Mouse (Mus musculus) G1E (cell line): ENCODE results near the gene Schip1. TPM values are rescaled to one million over a fixed set of nuclear protein-coding genes. Genes with fewer than 3 reads are reported as not detected.

ENCODE experiments used
- ATAC-seq: 2 replicates; pipeline ENCODE4 v1.8.0; 2016; ENCODE audit warnings: mild to moderate bottlenecking; ENCODE audit not compliant: insufficient number of reproducible peaks, poor library complexity, low FRiP score, severe bottlenecking; ENCODE audit errors: extremely low read depth
- DNase-seq: peaks from one replicate; pipeline ENCODE4 v3.0.0; 2012; ENCODE audit warnings: low spot score
- H3K27me3 ChIP-seq: 2 replicates; pipeline ENCODE4 v1.6.1; 2012; ENCODE audit warnings: mild to moderate bottlenecking, low read length, inconsistent platforms; ENCODE audit not compliant: insufficient read depth
- H3K36me3 ChIP-seq: replicated peaks from 2 replicates; pipeline ENCODE3; 2012; ENCODE audit warnings: mild to moderate bottlenecking, inconsistent platforms
- H3K4me1 ChIP-seq: 2 replicates; pipeline ENCODE4 v1.6.1; 2012; ENCODE audit warnings: low read depth, low read length, inconsistent platforms, mixed read lengths; ENCODE audit not compliant: insufficient read depth
- H3K4me3 ChIP-seq: 2 replicates; pipeline ENCODE4 v1.5.1; 2012; ENCODE audit warnings: low read depth, mild to moderate bottlenecking, inconsistent platforms, low read length, moderate library complexity, mixed read lengths
- H3K9me3 ChIP-seq: replicated peaks from 2 replicates; pipeline ENCODE4 v1.6.1; 2012; ENCODE audit warnings: inconsistent platforms
- CTCF ChIP-seq: IDR thresholded peaks from 2 replicates; pipeline ENCODE4 v1.5.1; 2012; ENCODE audit warnings: low read depth, low read length, inconsistent platforms, mixed read lengths
- GATA1 ChIP-seq: IDR thresholded peaks from 2 replicates; pipeline ENCODE4 v1.6.1; 2012; ENCODE audit warnings: borderline replicate concordance, low read length, inconsistent platforms, mixed read lengths
- GATA2 ChIP-seq: IDR thresholded peaks from 2 replicates; pipeline ENCODE4 v1.6.1; 2012; ENCODE audit warnings: low read depth, low read length, inconsistent platforms, borderline replicate concordance
- POLR2AphosphoS5 ChIP-seq: IDR thresholded peaks from 2 replicates; pipeline ENCODE4 v1.6.1; 2012; ENCODE audit warnings: low read depth, low read length, inconsistent platforms; ENCODE audit not compliant: insufficient replicate concordance
- TAL1 ChIP-seq: conservative IDR thresholded peaks from 2 replicates; pipeline ENCODE4 v1.6.1; 2012; ENCODE audit warnings: low read depth, low read length, inconsistent platforms, mixed read lengths
- polyA plus RNA-seq: library from polyadenylated mRNA; stranded (reverse); fragments of >175 nt; gene quantifications from 2 replicates; pipeline ENCODE4 v1.2.3, GENCODE M21; 2012
- total RNA-seq, 2 experiments: library from RNA; stranded (forward) in 1 of 2; stranded (reverse) in 1 of 2; fragments of 200-1000 nt in 1 of 2; fragments of >200 nt in 1 of 2; fragmentation: Nextera tagmentation in 1 of 2; gene quantifications; 2 replicates each; pipeline ENCODE4 v1.2.3; 2014 to 2017

The Schip1 gene
- total and polyA plus RNA-seq, 3 experiments: 0.16 TPM; not detected in 2

GRCm38 (mm10) chr3:68368029-68368428, 303.4 kb downstream of the Schip1 start:
- no peaks in the 10 kb centered on the region for H3K36me3 ChIP-seq
- no peak for DNase-seq
- H3K4me1 ChIP-seq: no peaks in the 10 kb centered on the region
- no peaks in the 10 kb centered on the region for H3K27me3 ChIP-seq
- peaks cover 10% of the 10 kb centered on the region for H3K9me3 ChIP-seq
- TF ChIP-seq GATA1 (no peak), POLR2AphosphoS5 (no peak), CTCF (no peak), TAL1 (no peak)
- H3K4me3 ChIP-seq: no peak overlapping the region
- ATAC-seq: no peak

GRCm38 (mm10) chr3:68372925-68373324, 308.3 kb downstream of the Schip1 start:
- Histone ChIP-seq H3K9me3 (peaks cover 14% of the 10 kb centered on the region), H3K4me1 (no peaks in the 10 kb centered on the region), H3K27me3 (no peaks in the 10 kb centered on the region), H3K4me3 (no peak overlapping the region), H3K36me3 (no peaks in the 10 kb centered on the region)
- no peak for DNase-seq
- ATAC-seq: no peak
- no peak for TF ChIP-seq POLR2AphosphoS5
- TF ChIP-seq CTCF: no peak
- TF ChIP-seq GATA1: no peak
- TF ChIP-seq GATA2: no peak
- TF ChIP-seq TAL1: no peak

GRCm38 (mm10) chr3:68375100-68375508, 310.5 kb downstream of the Schip1 start:
- no peak for TF ChIP-seq CTCF
- no peak for TF ChIP-seq TAL1
- no peak for TF ChIP-seq GATA2
- no peak for TF ChIP-seq POLR2AphosphoS5
- no peak for TF ChIP-seq GATA1
- H3K36me3 ChIP-seq: no peaks in the 10 kb centered on the region
- ATAC-seq: no peak

GRCm38 (mm10) chr3:68377452-68378198, 313.0 kb downstream of the Schip1 start:
- no peak for ATAC-seq
- H3K4me1 ChIP-seq: no peaks in the 10 kb centered on the region
- no peaks in the 10 kb centered on the region for H3K36me3 ChIP-seq
- no peaks in the 10 kb centered on the region for H3K27me3 ChIP-seq
- H3K9me3 ChIP-seq: peaks cover 14% of the 10 kb centered on the region
- no peak for TF ChIP-seq POLR2AphosphoS5
- TF ChIP-seq CTCF: no peak
- no peak for TF ChIP-seq GATA2
- no peak for TF ChIP-seq TAL1
- TF ChIP-seq GATA1: no peak
- H3K4me3 ChIP-seq: no peak overlapping the region
- no peak for DNase-seq

More at GRCm38 (mm10) chr3:68375100-68375508, 310.5 kb downstream of the Schip1 start:
- H3K4me1 ChIP-seq: no peaks in the 10 kb centered on the region
- DNase-seq: no peak
- no peak overlapping the region for H3K4me3 ChIP-seq
- peaks cover 14% of the 10 kb centered on the region for H3K9me3 ChIP-seq
- H3K27me3 ChIP-seq: no peaks in the 10 kb centered on the region

GRCm38 (mm10) chr3:68378799-68379198, 314.2 kb downstream of the Schip1 start:
- no peak for ATAC-seq
- TF ChIP-seq GATA1 (no peak), POLR2AphosphoS5 (no peak), GATA2 (no peak), TAL1 (no peak), CTCF (no peak)
- no peak for DNase-seq

GRCm38 (mm10) chr3:68379242-68379641, 314.6 kb downstream of the Schip1 start:
- ATAC-seq (no peak), DNase-seq (no peak)
- no peaks in the 10 kb centered on the region for H3K36me3 ChIP-seq

More at GRCm38 (mm10) chr3:68378799-68379198, 314.2 kb downstream of the Schip1 start:
- Histone ChIP-seq H3K4me3 (no peak overlapping the region), H3K36me3 (no peaks in the 10 kb centered on the region), H3K4me1 (no peaks in the 10 kb centered on the region), H3K27me3 (no peaks in the 10 kb centered on the region), H3K9me3 (peaks cover 13% of the 10 kb centered on the region)

More at GRCm38 (mm10) chr3:68379242-68379641, 314.6 kb downstream of the Schip1 start:
- TF ChIP-seq GATA1 (no peak), TAL1 (no peak), GATA2 (no peak), CTCF (no peak), POLR2AphosphoS5 (no peak)
- Histone ChIP-seq H3K27me3 (no peaks in the 10 kb centered on the region), H3K4me3 (no peak overlapping the region), H3K9me3 (peaks cover 11% of the 10 kb centered on the region), H3K4me1 (no peaks in the 10 kb centered on the region)
